Mouse (Mus musculus) olfactory bulb, adult 2 months (tissue): ENCODE results near the gene Ptpn4.

ENCODE experiments used
- CTCF ChIP-seq: fragments of 200-500 bp; IDR thresholded peaks from 2 replicates; pipeline ENCODE4 v1.5.1; 2012; ENCODE audit warnings: low read depth, mild to moderate bottlenecking, low read length, moderate library complexity; ENCODE audit not compliant: insufficient read depth
- POLR2A ChIP-seq: fragments of 200-500 bp; IDR thresholded peaks from 2 replicates; pipeline ENCODE4 v1.6.1; 2012; ENCODE audit warnings: mild to moderate bottlenecking, low read depth, low read length, moderate library complexity; ENCODE audit not compliant: insufficient read depth

GRCm38 (mm10) chr1:119640006-119640405, 197.4 kb downstream of the Ptpn4 start:
- TF ChIP-seq POLR2A (no peak), CTCF (no peak)
